Mouse (Mus musculus): ENCODE results near the gene Cox5b. TPM values are rescaled to one million over a fixed set of nuclear protein-coding genes. Genes with fewer than 3 reads are reported as not detected.

Gene Cox5b
- polyA plus RNA-seq, 1 experiment from 2014 or later = 800 TPM

DNA sequence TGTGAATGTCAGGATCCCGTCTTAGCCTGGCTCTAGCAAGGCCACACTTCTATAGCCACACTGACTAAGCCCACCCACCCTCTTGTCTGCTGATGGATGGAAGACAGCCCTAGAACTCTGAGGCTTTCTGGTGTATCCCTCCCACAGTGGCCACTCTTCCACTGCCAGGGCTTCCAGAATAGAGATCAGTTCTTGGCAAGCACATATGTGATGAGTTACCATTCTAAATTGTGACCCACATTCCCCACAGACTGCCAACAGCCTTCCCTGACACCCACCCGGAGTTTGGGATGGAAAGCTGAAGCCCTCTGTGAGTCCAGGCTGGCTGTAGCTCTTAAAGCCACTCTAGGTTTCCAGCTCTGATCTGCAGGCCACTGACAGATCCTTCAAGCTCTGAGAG is 15.9 kb downstream of the Cox5b start:
- ATAC-seq (replicated peaks; ENCODE audit: low FRiP score, low TSS enrichment, low read depth) = no peak
- DNase-seq (ENCODE audit: low spot score) = no peak
- Histone ChIP-seq H3K9ac (ENCODE audit: low read length) (no peak overlapping the region), H3K4me1 (replicated peaks; ENCODE audit: control insufficient read depth, insufficient read depth, low read length) (peaks cover 12% of the 10 kb centered on the region), H3K9me3 (ENCODE audit: control insufficient read depth, low read length) (no peaks in the 10 kb centered on the region), H3K27me3 (replicated peaks; ENCODE audit: control insufficient read depth, insufficient read depth, low read length) (no peaks in the 10 kb centered on the region), H3K27ac (ENCODE audit: low read depth) (no peak overlapping the region), H3K4me2 (ENCODE audit: low read length) (no peak overlapping the region), H3K36me3 (ENCODE audit: control insufficient read depth, insufficient read depth, low read length) (peaks cover 59% of the 10 kb centered on the region), H3K4me3 (ENCODE audit: low read depth, low read length) (no peak overlapping the region)
- 86% methylated on average over 2 of the region's 2 CpGs for WGBS

DNA sequence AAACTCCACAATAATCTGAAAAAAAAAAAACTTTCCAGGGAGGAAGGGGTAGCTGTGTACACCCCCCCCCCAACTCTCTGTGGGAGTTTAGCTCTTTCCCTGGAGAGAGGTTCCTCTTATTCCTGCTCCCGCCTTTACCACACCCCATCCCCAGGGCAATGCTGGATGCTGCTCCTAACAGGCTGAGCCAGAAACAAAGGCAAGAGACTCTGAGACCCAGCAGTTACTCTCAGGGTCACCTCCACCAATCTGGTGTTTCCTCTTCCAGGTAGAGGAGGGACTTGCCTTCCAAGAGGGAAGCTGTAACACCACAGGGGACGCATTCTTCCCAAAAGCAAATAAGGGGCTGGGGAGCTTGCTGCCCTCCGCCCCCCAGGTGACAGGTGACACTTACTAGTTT is 16.5 kb downstream of the Cox5b start:
- DNase-seq (ENCODE audit: low spot score) = no peak
- no peaks in the 10 kb centered on the region for H3K27me3 ChIP-seq (replicated peaks; ENCODE audit: control insufficient read depth, insufficient read depth, low read length)
- no peak overlapping the region; the same call in 1 of the 2 replicates for H3K4me2 ChIP-seq (ENCODE audit: low read length)
- WGBS = 77% methylated on average over 3 of the region's 3 CpGs
- H3K36me3 ChIP-seq (ENCODE audit: control insufficient read depth, insufficient read depth, low read length) = peaks cover 52% of the 10 kb centered on the region
- no peaks in the 10 kb centered on the region for H3K9me3 ChIP-seq (ENCODE audit: control insufficient read depth, low read length)
- no peak overlapping the region for H3K4me3 ChIP-seq (ENCODE audit: low read depth, low read length)
- peak overlapping the region; percentile 71; the same call in 1 of the 2 replicates for H3K9ac ChIP-seq (ENCODE audit: low read length)
- H3K27ac ChIP-seq (ENCODE audit: low read depth) = no peak overlapping the region
- no peak for ATAC-seq (replicated peaks; ENCODE audit: low FRiP score, low TSS enrichment, low read depth)
- peaks cover 12% of the 10 kb centered on the region for H3K4me1 ChIP-seq (replicated peaks; ENCODE audit: control insufficient read depth, insufficient read depth, low read length)

DNA sequence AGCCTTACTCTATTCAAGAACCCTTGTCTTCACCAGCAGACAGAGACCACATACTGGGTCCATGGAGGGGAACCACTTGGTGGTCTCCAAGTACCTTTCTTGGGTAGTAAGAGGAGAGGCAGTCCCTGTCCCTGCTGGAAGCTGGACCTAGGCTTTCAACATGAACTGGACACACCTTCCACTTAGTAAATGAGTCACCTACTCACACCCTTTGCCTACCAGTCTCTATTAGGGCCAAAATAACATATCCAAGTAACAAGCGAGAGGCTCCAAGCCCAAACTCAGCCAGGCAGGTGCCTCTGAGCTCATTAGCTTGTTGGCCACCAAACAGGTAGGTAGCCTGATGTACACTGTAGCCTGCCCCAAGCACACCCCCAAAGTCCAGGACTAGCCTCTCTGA is 17.4 kb downstream of the Cox5b start:
- DNase-seq (ENCODE audit: low spot score) (no peak), ATAC-seq (replicated peaks; ENCODE audit: low FRiP score, low TSS enrichment, low read depth) (no peak)
- 81% methylated on average over 1 of the region's 1 CpGs for WGBS
- Histone ChIP-seq H3K36me3 (ENCODE audit: control insufficient read depth, insufficient read depth, low read length) (peaks cover 44% of the 10 kb centered on the region), H3K4me3 (ENCODE audit: low read depth, low read length) (peak overlapping the region; percentile 73), H3K9ac (ENCODE audit: low read length) (peak overlapping the region; percentile 71), H3K4me2 (ENCODE audit: low read length) (peak overlapping the region; percentile 80), H3K9me3 (ENCODE audit: control insufficient read depth, low read length) (no peaks in the 10 kb centered on the region), H3K27ac (ENCODE audit: low read depth) (peak overlapping the region; percentile 72; the same call in 1 of the 2 replicates), H3K27me3 (replicated peaks; ENCODE audit: control insufficient read depth, insufficient read depth, low read length) (no peaks in the 10 kb centered on the region), H3K4me1 (replicated peaks; ENCODE audit: control insufficient read depth, insufficient read depth, low read length) (peaks cover 12% of the 10 kb centered on the region)

DNA sequence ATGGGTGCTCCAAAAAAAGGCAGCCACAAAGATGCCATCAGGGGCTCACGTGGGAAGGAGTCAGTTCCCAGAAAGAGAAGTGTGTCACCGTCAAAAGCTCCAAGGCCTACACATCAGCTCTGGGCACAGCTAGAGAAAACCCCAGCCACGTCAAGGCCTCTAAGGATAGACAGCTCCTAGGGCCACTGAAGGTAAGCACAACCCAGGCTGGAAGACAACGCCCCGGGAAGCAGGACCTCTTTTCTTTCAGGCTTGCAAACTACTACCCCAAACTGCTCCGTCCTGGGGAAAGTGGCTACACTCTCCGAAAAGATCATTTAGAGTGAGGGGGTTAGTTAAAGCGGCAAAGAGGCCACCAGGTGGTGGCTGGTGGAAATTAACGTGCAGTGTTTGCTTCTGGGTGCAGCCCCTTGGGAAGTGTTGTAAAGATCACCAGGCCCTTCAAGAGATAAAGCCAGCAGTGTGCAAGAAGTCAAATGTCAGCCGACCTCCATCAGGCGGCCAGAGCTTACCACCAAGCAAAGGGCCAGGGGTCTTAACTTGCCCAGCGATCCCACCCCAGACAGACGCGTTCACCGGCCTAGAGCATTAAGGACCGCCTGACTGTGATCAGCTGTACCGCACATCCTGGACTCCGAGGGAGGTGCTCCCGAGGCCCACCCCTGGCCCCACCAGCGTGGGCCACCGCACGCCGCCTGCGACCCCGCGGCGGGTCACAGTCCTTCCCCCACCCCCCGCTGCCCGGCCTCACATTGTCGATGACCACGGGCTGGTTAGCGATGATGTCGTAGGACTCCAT is 18.0 kb downstream of the Cox5b start:
- peaks cover 12% of the 10 kb centered on the region for H3K4me1 ChIP-seq (replicated peaks; ENCODE audit: control insufficient read depth, insufficient read depth, low read length)
- H3K9me3 ChIP-seq (ENCODE audit: control insufficient read depth, low read length) = no peaks in the 10 kb centered on the region
- peak overlapping the region; percentile 72 for H3K27ac ChIP-seq (ENCODE audit: low read depth)
- peak overlapping the region; percentile 73 for H3K4me3 ChIP-seq (ENCODE audit: low read depth, low read length)
- H3K9ac ChIP-seq (ENCODE audit: low read length) = peak overlapping the region; percentile 71
- H3K27me3 ChIP-seq (replicated peaks; ENCODE audit: control insufficient read depth, insufficient read depth, low read length) = no peaks in the 10 kb centered on the region
- peaks cover 38% of the 10 kb centered on the region for H3K36me3 ChIP-seq (ENCODE audit: control insufficient read depth, insufficient read depth, low read length)
- WGBS = under 1% methylated on average over 33 of the region's 33 CpGs
- DNase-seq (ENCODE audit: low spot score) (no peak), ATAC-seq (replicated peaks; ENCODE audit: low FRiP score, low TSS enrichment, low read depth) (peak; percentile 79)
- H3K4me2 ChIP-seq (ENCODE audit: low read length) = peak overlapping the region; percentile 80

DNA sequence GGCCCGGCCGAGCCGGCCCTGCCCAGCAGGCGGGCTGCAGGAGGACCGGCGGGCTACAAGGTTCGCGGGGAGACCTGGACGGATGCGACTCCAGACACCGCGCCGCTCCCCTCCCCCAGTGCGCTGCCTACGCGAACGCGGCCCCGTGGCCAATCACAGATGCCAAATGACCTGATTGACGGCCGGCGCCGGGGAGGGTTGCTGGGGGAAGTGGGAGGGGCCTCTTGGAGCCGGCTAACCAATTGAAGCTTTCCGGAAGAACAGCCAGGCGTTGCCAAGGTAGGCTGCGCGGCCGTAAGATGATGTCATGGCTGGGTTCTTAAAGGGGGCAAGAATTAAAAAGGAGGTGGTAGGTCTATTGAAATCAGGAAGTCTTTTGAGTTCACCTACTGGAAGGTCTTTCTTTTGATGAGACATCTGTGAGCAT is 18.6 kb downstream of the Cox5b start, which contains the start of gene 4933424G06Rik:
Gene 4933424G06Rik (plus strand): TSS at position 296 of the 427 bp plus-strand sequence.
- Histone ChIP-seq H3K36me3 (ENCODE audit: control insufficient read depth, insufficient read depth, low read length) (peaks cover 32% of the 10 kb centered on the region), H3K4me3 (ENCODE audit: low read depth, low read length) (peak within 1 kb of the TSS; percentile 73), H3K4me2 (ENCODE audit: low read length) (peak within 1 kb of the TSS; percentile 80), H3K27me3 (replicated peaks; ENCODE audit: control insufficient read depth, insufficient read depth, low read length) (no peaks in the 10 kb centered on the region), H3K9me3 (ENCODE audit: control insufficient read depth, low read length) (no peaks in the 10 kb centered on the region), H3K27ac (ENCODE audit: low read depth) (peak within 1 kb of the TSS; percentile 72), H3K4me1 (replicated peaks; ENCODE audit: control insufficient read depth, insufficient read depth, low read length) (peaks cover 12% of the 10 kb centered on the region), H3K9ac (ENCODE audit: low read length) (peak within 1 kb of the TSS; percentile 71)
- DNase-seq (ENCODE audit: low spot score) (peak; percentile 97), ATAC-seq (replicated peaks; ENCODE audit: low FRiP score, low TSS enrichment, low read depth) (peak; percentile 97)
- WGBS = 1% methylated on average over 29 of the region's 29 CpGs

DNA sequence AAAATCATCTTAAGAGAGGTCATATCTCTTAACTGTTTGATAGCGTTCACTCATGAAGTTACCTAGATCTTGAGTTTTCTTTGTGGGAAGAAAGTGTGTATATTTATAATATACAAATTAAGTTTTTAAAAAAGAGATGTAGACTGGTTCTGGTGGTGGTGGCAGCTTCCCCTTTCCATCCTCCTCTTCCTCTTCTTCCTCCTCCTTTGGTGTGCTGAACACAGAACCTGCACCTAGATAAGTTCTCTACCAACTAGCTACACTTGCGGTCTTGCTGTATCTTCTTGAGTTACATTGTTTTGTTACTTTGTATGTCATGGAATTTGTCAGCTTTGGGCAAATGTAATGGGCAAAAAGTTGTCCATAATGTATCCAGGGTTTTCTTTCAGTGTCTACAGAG is 19.9 kb downstream of the Cox5b start:
- H3K4me1 ChIP-seq (replicated peaks; ENCODE audit: control insufficient read depth, insufficient read depth, low read length) = peaks cover 12% of the 10 kb centered on the region
- peaks cover 19% of the 10 kb centered on the region for H3K36me3 ChIP-seq (ENCODE audit: control insufficient read depth, insufficient read depth, low read length)
- no peak overlapping the region for H3K4me3 ChIP-seq (ENCODE audit: low read depth, low read length)
- ATAC-seq (replicated peaks; ENCODE audit: low FRiP score, low TSS enrichment, low read depth) (no peak), DNase-seq (ENCODE audit: low spot score) (no peak)
- WGBS = 93% methylated on average over 2 of the region's 2 CpGs
- no peak overlapping the region for H3K9ac ChIP-seq (ENCODE audit: low read length)
- H3K4me2 ChIP-seq (ENCODE audit: low read length) = no peak overlapping the region
- H3K9me3 ChIP-seq (ENCODE audit: control insufficient read depth, low read length) = no peaks in the 10 kb centered on the region
- H3K27ac ChIP-seq (ENCODE audit: low read depth) = no peak overlapping the region
- H3K27me3 ChIP-seq (replicated peaks; ENCODE audit: control insufficient read depth, insufficient read depth, low read length) = no peaks in the 10 kb centered on the region

DNA sequence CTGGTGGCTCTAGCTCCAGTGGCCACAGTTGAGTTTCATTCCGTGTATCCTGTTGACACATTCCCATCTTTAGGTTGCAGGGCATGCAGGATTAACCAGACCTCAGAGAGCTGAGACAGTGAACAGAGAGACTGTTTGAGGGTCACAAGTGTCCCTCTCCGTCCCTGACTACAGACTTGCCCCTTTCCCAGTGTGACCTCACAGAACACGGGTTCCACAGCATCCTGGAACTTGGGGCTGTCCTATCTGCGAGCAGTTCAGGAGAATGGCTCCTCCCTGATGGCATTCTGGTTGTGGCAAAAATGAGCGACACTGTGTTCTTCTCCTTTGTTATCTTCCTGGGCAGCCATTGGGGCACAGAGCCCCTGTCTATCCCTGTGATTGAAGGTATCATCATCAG is 23.1 kb downstream of the Cox5b start, which contains the start of gene Actr1b:
Gene Actr1b (minus strand): TSS at position 112 of the 400 bp plus-strand sequence.
- Histone ChIP-seq H3K36me3 (ENCODE audit: control insufficient read depth, insufficient read depth, low read length) (no peaks in the 10 kb centered on the region), H3K27me3 (replicated peaks; ENCODE audit: control insufficient read depth, insufficient read depth, low read length) (no peaks in the 10 kb centered on the region), H3K4me3 (ENCODE audit: low read depth, low read length) (no peak within 1 kb of the TSS), H3K27ac (ENCODE audit: low read depth) (no peak within 1 kb of the TSS), H3K9ac (ENCODE audit: low read length) (no peak within 1 kb of the TSS), H3K9me3 (ENCODE audit: control insufficient read depth, low read length) (no peaks in the 10 kb centered on the region), H3K4me2 (ENCODE audit: low read length) (no peak within 1 kb of the TSS), H3K4me1 (replicated peaks; ENCODE audit: control insufficient read depth, insufficient read depth, low read length) (no peaks in the 10 kb centered on the region)
- no peak for ATAC-seq (replicated peaks; ENCODE audit: low FRiP score, low TSS enrichment, low read depth)
- 88% methylated on average over 5 of the region's 5 CpGs for WGBS
- no peak for DNase-seq (ENCODE audit: low spot score)

DNA sequence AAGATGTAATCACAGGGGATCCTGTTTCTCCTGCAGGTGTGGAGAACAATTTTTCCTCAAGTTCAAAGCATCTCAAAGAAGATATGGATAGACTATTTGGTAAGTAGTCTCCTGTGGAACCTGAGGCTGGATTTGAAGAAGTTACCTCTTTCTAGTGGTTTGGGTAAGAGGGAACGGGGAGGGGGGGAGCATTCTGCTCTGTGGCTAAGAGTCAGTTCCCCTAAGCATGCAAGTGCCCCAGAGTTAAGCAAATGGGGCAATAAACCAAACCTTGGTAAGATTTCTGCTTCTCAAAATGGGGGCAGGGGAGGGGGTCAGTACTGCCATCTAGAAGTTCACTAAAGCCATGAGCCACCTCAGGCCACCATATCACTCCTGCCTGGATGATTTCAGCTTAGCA is 27.5 kb downstream of the Cox5b start:
- H3K27me3 ChIP-seq (replicated peaks; ENCODE audit: control insufficient read depth, insufficient read depth, low read length) = no peaks in the 10 kb centered on the region
- no peaks in the 10 kb centered on the region for H3K9me3 ChIP-seq (ENCODE audit: control insufficient read depth, low read length)
- no peak overlapping the region for H3K9ac ChIP-seq (ENCODE audit: low read length)
- H3K4me1 ChIP-seq (replicated peaks; ENCODE audit: control insufficient read depth, insufficient read depth, low read length) = peaks cover 7% of the 10 kb centered on the region; the same call in 1 of the 2 replicates
- ATAC-seq (replicated peaks; ENCODE audit: low FRiP score, low TSS enrichment, low read depth) (no peak), DNase-seq (ENCODE audit: low spot score) (no peak)
- no peaks in the 10 kb centered on the region for H3K36me3 ChIP-seq (ENCODE audit: control insufficient read depth, insufficient read depth, low read length)
- 82% methylated on average over 1 of the region's 1 CpGs for WGBS
- H3K4me3 ChIP-seq (ENCODE audit: low read depth, low read length) = no peak overlapping the region
- H3K27ac ChIP-seq (ENCODE audit: low read depth) = no peak overlapping the region
- H3K4me2 ChIP-seq (ENCODE audit: low read length) = no peak overlapping the region

All from intestine, embryonic 14.5 days (tissue).